ENCODE assay signal across 11 mouse cellular contexts in genomic region chr10:42714676-42715075, GRCm38 (mm10). TPM values are rescaled to one million over a fixed set of nuclear protein-coding genes. Genes with fewer than 3 reads are reported as not detected.
DNase-seq lines count a peak whose midpoint lies in the region; ATAC-seq and TF ChIP-seq lines count a peak whose summit lies in the region.
"Had no signal": no experiment of that assay in that cellular context is flagged by ENCODE, and none has a peak within 500 bp of the region (broad histone marks: within the 10 kb centered on the region; RNA-seq: fewer than 3 reads in every experiment).

No protein-coding gene starts in this region.

- H3K4me2 ChIP-seq in heart, embryonic 14.5 days (ENCODE audit: low read length) = peak overlapping the region; percentile 58
- peak overlapping the region; percentile 44 for H3K4me2 ChIP-seq in embryonic facial prominence, embryonic 14.5 days (ENCODE audit: low read depth, low read length)
- peak overlapping the region; percentile 62; the same call in 1 of the 2 replicates for H3K4me2 ChIP-seq in liver, postnatal 0 days (ENCODE audit: low read depth, low read length)

- no peaks in the 10 kb centered on the region for H3K9me3 ChIP-seq in heart, embryonic 14.5 days (ENCODE audit: control insufficient read depth, low read length)
- no peaks in the 10 kb centered on the region for H3K9me3 ChIP-seq in embryonic facial prominence, embryonic 14.5 days (ENCODE audit: control insufficient read depth, low read length)
- 0 out of 2 replicates have a peak, but pooled peaks cover 2% of the 10 kb centered on the region for H3K9me3 ChIP-seq in liver, postnatal 0 days (ENCODE audit: low read length)

- H3K27ac ChIP-seq in heart, embryonic 14.5 days (replicated peaks in 1 of 2; ENCODE audit: control insufficient read depth in 1 of 2, insufficient read depth in 1 of 2, low read depth in 2 of 2, low read length in 2 of 2) = no peak overlapping the region
- H3K27ac ChIP-seq in embryonic facial prominence, embryonic 14.5 days (replicated peaks; ENCODE audit: low read depth, low read length) = no peak overlapping the region
- H3K27ac ChIP-seq in liver, postnatal 0 days (ENCODE audit: low read depth) = 0 out of 2 replicates have a peak overlapping the region, but pooled peaks have one; percentile 71
- H3K27ac ChIP-seq: gastrocnemius, adult 2 months had no signal

- H3K36me3 ChIP-seq in heart, embryonic 14.5 days (ENCODE audit: control insufficient read depth, insufficient read depth, low read length) = no peaks in the 10 kb centered on the region
- H3K36me3 ChIP-seq in embryonic facial prominence, embryonic 14.5 days (ENCODE audit: control insufficient read depth, insufficient read depth, low read length) = no peaks in the 10 kb centered on the region
- H3K36me3 ChIP-seq in liver, postnatal 0 days (replicated peaks; ENCODE audit: insufficient read depth, low read length) = no peaks in the 10 kb centered on the region

- peak overlapping the region in 1 of 2 experiments; percentile 16; a peak in 1 of 4 replicates for H3K4me3 ChIP-seq in heart, embryonic 14.5 days (ENCODE audit: control insufficient read depth in 1 of 2, insufficient read depth in 1 of 2, low read depth in 1 of 2, low read length in 2 of 2)
- no peak overlapping the region for H3K4me3 ChIP-seq in embryonic facial prominence, embryonic 14.5 days (ENCODE audit: low read depth, low read length)
- no peak overlapping the region for H3K4me3 ChIP-seq in liver, postnatal 0 days (ENCODE audit: low read depth, low read length)

- peak; percentile 35; the same call in 1 of the 2 replicates for TF ChIP-seq EP300 in liver, postnatal 0 days (IDR thresholded peaks at IDR 0.05; ENCODE audit: low read depth)

- TF ChIP-seq CTCF in liver, postnatal 0 days (IDR thresholded peaks at IDR 0.05; ENCODE audit: low read depth) = no peak

- no peak for DNase-seq in heart, adult 9 months (ENCODE audit: low spot score in 2 of 2)
- no peak for DNase-seq in embryonic facial prominence, embryonic 14.5 days (ENCODE audit: low spot score)
- peak; percentile 15 for DNase-seq in kidney, adult 11 months
- peak; percentile 60 for DNase-seq in liver, postnatal 0 days
- DNase-seq in right cerebral cortex, postnatal 10 days (ENCODE audit: low spot score in 2 of 2) = no peak
- DNase-seq in T-cell, adult 2 months (ENCODE audit: low spot score) = no peak
- DNase-seq: gastrocnemius, adult 2 months; thymus, postnatal 14 days had no signal

- peaks cover 3 to 10% of the 10 kb centered on the region in 2 experiments; a peak in 3 of 4 replicates for H3K4me1 ChIP-seq in heart, embryonic 14.5 days (ENCODE audit: control insufficient read depth in 2 of 2, insufficient read depth in 2 of 2, low read length in 2 of 2)
- H3K4me1 ChIP-seq in embryonic facial prominence, embryonic 14.5 days (ENCODE audit: control insufficient read depth, insufficient read depth, low read length) = peaks cover 5% of the 10 kb centered on the region; the same call in 1 of the 2 replicates
- no peaks in the 10 kb centered on the region for H3K4me1 ChIP-seq in liver, postnatal 0 days (ENCODE audit: insufficient read depth)

- 13% methylated on average over 9 of the region's 9 CpGs for WGBS in heart, embryonic 14.5 days
- 16% methylated on average over 9 of the region's 9 CpGs for WGBS in embryonic facial prominence, embryonic 14.5 days
- WGBS in liver, postnatal 0 days (ENCODE audit: insufficient replicate concordance) = 21% methylated on average over 9 of the region's 9 CpGs

- ATAC-seq in heart, embryonic 14.5 days (ENCODE audit: insufficient number of reproducible peaks, insufficient read depth, low FRiP score, low read depth) = no peak
- ATAC-seq in embryonic facial prominence, embryonic 14.5 days (ENCODE audit: low read depth) = no peak
- ATAC-seq in liver, postnatal 0 days = peak; percentile 94
- no peak for ATAC-seq in megakaryocyte-erythroid progenitor cell, adult 5-6 weeks (replicated peaks; ENCODE audit: low FRiP score, low TSS enrichment, poor library complexity, severe bottlenecking)
- ATAC-seq: activated CD4-positive, CD25-positive, alpha-beta regulatory T cell, adult 4 months had no signal

- no peaks in the 10 kb centered on the region for H3K27me3 ChIP-seq in heart, embryonic 14.5 days (ENCODE audit: control insufficient read depth, insufficient read depth, low read length)
- H3K27me3 ChIP-seq in embryonic facial prominence, embryonic 14.5 days (replicated peaks; ENCODE audit: control insufficient read depth, insufficient read depth, low read length) = peaks cover 6% of the 10 kb centered on the region; the same call in 1 of the 2 replicates
- no peaks in the 10 kb centered on the region for H3K27me3 ChIP-seq in liver, postnatal 0 days (ENCODE audit: insufficient read depth, low read length)

- H3K9ac ChIP-seq in heart, embryonic 14.5 days (ENCODE audit: low read length) = peak overlapping the region; percentile 38; the same call in 1 of the 2 replicates
- H3K9ac ChIP-seq in embryonic facial prominence, embryonic 14.5 days (ENCODE audit: low read depth, low read length) = no peak overlapping the region
- no peak overlapping the region for H3K9ac ChIP-seq in liver, postnatal 0 days (replicated peaks)

RNA-seq across cellular contexts. Expression of gene Sec63, which starts 46.6 kb away (rescaled TPM):
- polyA plus RNA-seq in heart, embryonic 14.5 days (2014; fragmentation: Nextera tagmentation; extraction: Ambion mirVana) = 14.3 and 15.3 TPM in 2 replicates
- 25.6 and 26.5 TPM in 2 replicates for polyA plus RNA-seq in embryonic facial prominence, embryonic 14.5 days (2014; fragmentation: Nextera tagmentation; extraction: Ambion mirVana)
- polyA plus RNA-seq in liver, postnatal 0 days (2015; fragmentation: Nextera tagmentation; extraction: Ambion mirVana) = 13.4 and 14.0 TPM in 2 replicates
- total RNA-seq in megakaryocyte-erythroid progenitor cell, adult 5-6 weeks (2014; fragmentation: Nextera tagmentation) = 25.6 and 29.3 TPM in 2 replicates
- total RNA-seq in megakaryocyte-erythroid progenitor cell, adult 5-6 weeks (2017) = 17.5 and 39.9 TPM in 2 replicates

Comparison
In these comparisons a context has a peak if more than half of its experiments do, and no peak if none do; other contexts are left out.
1. DNase-seq: peak in kidney, adult 11 months (single experiment) and liver, postnatal 0 days (single experiment); none in heart, adult 9 months (0 of 2), embryonic facial prominence, embryonic 14.5 days (single experiment), right cerebral cortex, postnatal 10 days (0 of 2) and T-cell, adult 2 months (single experiment).
2. Peak in every context shown above with its lines, with median percentiles within 50 percentile points of each other: H3K4me2 ChIP-seq.